Mouse (Mus musculus) ES-Bruce4 (cell line): ENCODE measurements around the gene Wdfy3. TPM values are rescaled to one million over a fixed set of nuclear protein-coding genes. Genes with fewer than 3 reads are reported as not detected.

Source experiments
- H3K27ac ChIP-seq: 2 replicates; pipeline ENCODE4 v1.5.1; 2012; ENCODE audit warnings: low read length, inconsistent platforms; ENCODE audit not compliant: insufficient read depth
- H3K27me3 ChIP-seq: 2 replicates; pipeline ENCODE4 v1.6.1; 2012; ENCODE audit warnings: mild to moderate bottlenecking, low read length, inconsistent platforms; ENCODE audit not compliant: control insufficient read depth, poor library complexity, insufficient read depth, severe bottlenecking
- H3K36me3 ChIP-seq: 2 replicates; pipeline ENCODE4 v1.6.1; 2012; ENCODE audit warnings: inconsistent platforms, mild to moderate bottlenecking, low read length, moderate library complexity; ENCODE audit not compliant: control insufficient read depth, poor library complexity, insufficient read depth, severe bottlenecking
- H3K4me1 ChIP-seq: one replicate; pipeline ENCODE4 v1.8.1; 2011; ENCODE audit warnings: low read length; ENCODE audit not compliant: control insufficient read depth, insufficient read depth
- H3K4me3 ChIP-seq: 2 replicates; pipeline ENCODE4 v1.5.1; 2011; ENCODE audit warnings: low read depth, mild to moderate bottlenecking, low read length
- H3K9ac ChIP-seq: 2 replicates; pipeline ENCODE4 v1.6.1; 2012; ENCODE audit warnings: low read depth, mild to moderate bottlenecking, inconsistent platforms; ENCODE audit not compliant: poor library complexity, severe bottlenecking
- H3K9me3 ChIP-seq: replicated peaks from 2 replicates; pipeline ENCODE4 v1.6.1; 2012; ENCODE audit warnings: mild to moderate bottlenecking, low read length, inconsistent platforms; ENCODE audit not compliant: control insufficient read depth, poor library complexity, insufficient read depth, severe bottlenecking
- CTCF ChIP-seq: IDR thresholded peaks from one replicate; pipeline ENCODE4 v1.8.1; 2011; ENCODE audit warnings: low read depth, low read length
- EP300 ChIP-seq: IDR thresholded peaks from 2 replicates; pipeline ENCODE4 v1.6.1; 2011; ENCODE audit warnings: low read depth, low read length; ENCODE audit not compliant: insufficient read depth
- POLR2A ChIP-seq: IDR thresholded peaks from one replicate; pipeline ENCODE4 v1.8.1; 2011; ENCODE audit warnings: low read length; ENCODE audit not compliant: insufficient read depth
- polyA plus RNA-seq: library from polyadenylated mRNA; stranded (reverse); fragments of >200 nt; gene quantifications from 2 replicates; pipeline ENCODE4 v1.2.4, GENCODE M21; 2011; ENCODE audit warnings: low read depth; ENCODE audit not compliant: missing spikeins, insufficient read depth, insufficient read length

The Wdfy3 gene
- polyA plus RNA-seq, 1 experiment, result 20.2 TPM

DNA sequence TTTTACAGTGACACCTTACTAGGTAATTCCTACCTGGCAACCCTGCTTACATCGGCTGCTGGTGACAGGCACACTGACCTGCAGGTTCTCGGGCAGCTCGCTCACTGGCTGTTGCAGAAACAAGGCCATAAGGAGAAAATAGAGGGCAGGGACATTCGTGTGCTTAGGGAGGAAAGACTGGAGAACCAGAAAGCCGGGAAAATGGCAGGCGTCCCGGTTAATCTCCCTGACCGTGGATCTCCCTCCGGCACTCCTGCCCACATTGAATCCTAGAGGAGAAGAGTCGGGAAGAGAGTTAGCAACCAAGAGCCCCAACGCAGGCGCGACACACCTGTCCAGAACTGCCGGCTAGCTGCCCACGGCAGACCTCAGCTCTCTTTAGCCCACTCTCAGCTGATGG, 169.7 kb downstream of the Wdfy3 start:
- no peaks in the 10 kb centered on the region for H3K27me3 ChIP-seq
- no peak overlapping the region for H3K4me3 ChIP-seq
- H3K36me3 ChIP-seq, result no peaks in the 10 kb centered on the region
- H3K9ac ChIP-seq, result no peak overlapping the region
- H3K27ac ChIP-seq, result no peak overlapping the region
- peaks cover 2% of the 10 kb centered on the region for H3K4me1 ChIP-seq
- H3K9me3 ChIP-seq, result no peaks in the 10 kb centered on the region
- TF ChIP-seq POLR2A (no peak), EP300 (no peak), CTCF (no peak)

DNA sequence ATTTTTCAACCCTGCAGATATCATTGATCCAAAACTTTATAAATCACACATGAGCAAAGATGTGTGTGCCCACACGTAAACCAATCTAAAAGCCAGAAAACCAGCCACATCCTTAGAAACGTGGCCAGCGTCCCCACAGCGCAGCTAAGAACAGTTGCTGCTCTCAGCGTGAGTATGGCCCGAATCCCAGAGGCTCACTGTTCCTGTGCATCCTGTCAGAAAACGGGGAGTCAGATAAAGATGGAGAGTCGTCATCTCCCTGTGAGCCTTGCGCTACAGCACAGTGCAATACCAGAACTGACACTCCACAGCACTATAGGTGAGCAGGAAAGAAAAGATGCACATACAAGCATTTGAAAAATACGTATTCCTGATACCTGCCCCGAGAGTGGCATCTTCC, 172.9 kb downstream of the Wdfy3 start:
- Histone ChIP-seq H3K9ac (no peak overlapping the region), H3K36me3 (no peaks in the 10 kb centered on the region), H3K27me3 (no peaks in the 10 kb centered on the region), H3K4me1 (no peaks in the 10 kb centered on the region), H3K27ac (no peak overlapping the region), H3K4me3 (no peak overlapping the region), H3K9me3 (no peaks in the 10 kb centered on the region)
- TF ChIP-seq EP300 (no peak), CTCF (no peak), POLR2A (no peak)

DNA sequence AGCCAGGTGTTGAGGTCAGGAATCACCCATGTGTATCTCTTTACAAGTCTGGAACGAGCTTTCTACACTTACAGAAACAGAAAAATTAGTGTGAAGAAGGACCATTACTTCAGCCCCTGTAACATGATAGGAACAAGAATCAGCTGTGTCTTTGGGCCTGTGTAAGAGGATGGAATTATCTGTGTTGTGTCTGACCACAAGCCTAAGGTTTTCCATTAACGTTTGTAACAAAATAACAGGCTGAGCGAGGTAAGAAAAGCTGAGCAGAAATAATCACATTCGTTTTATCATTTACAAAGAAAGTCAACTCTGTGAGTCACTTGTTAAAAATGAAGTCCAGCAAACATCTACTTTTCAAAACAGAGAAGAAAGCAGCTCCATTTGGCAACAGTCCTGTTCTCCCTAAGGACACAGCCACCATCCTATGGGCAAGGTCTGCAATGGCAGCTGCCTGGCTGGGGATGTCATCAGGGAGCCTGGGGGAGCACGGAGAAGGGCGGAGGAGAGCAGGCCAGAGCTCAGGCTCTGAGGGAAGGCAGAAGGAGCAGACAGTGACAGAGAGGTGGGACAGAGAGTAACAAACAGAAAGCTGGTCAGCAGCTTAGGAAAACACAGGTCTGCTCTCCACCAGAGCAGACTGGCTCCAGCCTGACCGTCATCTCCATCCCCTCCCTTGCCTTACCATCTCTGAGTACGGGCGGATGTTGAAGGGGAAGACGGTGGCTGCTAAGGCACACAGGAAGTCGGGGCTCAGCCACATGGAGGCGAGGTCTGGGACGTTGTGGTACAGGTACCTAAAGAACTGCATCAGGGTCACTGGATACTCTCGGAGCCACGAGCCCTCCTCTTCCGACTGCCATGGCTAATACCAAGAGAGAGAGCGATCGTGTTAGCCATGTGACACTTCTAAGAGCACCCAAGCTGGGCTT, 173.7 kb downstream of the Wdfy3 start:
- H3K27me3 ChIP-seq, result no peaks in the 10 kb centered on the region
- H3K9ac ChIP-seq, result no peak overlapping the region
- H3K4me3 ChIP-seq, result no peak overlapping the region
- H3K36me3 ChIP-seq, result no peaks in the 10 kb centered on the region
- no peaks in the 10 kb centered on the region for H3K4me1 ChIP-seq
- no peak overlapping the region for H3K27ac ChIP-seq
- TF ChIP-seq POLR2A (no peak), EP300 (no peak), CTCF (no peak)
- H3K9me3 ChIP-seq, result no peaks in the 10 kb centered on the region

DNA sequence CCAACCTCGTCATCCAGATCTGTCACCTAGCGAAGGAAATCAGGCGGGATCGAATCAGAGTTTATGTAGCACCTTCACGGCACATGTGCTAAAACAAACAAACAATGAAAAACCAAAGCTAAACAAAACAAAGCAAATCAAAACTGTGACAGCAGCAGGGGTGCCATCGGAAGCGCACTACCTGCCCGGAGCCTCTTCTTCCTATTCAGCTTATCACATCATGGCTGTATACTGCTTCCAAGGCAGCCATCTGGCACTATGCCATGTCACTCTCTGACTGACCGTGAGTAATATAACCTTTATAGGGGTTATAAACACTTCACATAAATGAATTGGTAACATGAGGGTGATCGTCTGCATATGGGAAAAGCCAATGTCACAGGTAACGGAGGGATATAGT, 174.6 kb downstream of the Wdfy3 start:
- Histone ChIP-seq H3K36me3 (no peaks in the 10 kb centered on the region), H3K4me1 (no peaks in the 10 kb centered on the region), H3K27ac (no peak overlapping the region), H3K9me3 (no peaks in the 10 kb centered on the region), H3K9ac (no peak overlapping the region), H3K27me3 (no peaks in the 10 kb centered on the region), H3K4me3 (no peak overlapping the region)
- TF ChIP-seq CTCF (no peak), EP300 (no peak), POLR2A (no peak)

DNA sequence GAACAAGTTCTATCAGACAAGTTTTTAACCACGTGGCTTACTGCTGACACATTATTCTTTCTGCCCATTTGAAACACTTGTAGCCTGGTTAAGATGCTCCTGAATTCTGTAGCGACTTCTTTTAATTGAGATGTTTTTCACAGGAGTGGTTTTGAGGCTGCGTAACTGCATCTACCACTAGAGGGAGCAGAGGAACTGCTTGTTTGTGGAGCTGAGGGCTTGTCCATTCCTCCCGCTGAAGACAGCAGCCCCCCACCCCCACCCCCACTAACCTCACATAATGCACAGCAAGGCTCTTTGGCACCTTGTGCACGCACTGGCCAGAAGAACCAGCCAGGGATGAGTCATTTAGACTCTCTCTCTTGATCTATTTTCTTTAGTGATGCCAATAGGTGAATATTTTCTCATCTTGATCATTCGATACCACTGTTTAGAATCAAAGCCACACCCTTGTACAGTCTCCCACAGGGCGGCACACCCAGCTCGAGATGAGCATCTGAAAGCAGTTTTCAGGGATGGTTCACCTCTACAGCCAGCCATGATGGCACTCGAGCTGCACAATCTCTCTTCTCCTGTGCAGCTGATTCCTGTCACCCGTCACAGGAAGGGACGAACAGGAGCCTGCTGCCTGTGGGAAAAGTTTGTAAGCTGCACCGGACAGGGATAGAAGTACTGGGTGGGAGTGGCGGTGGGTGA, 175.8 kb downstream of the Wdfy3 start:
- no peak overlapping the region for H3K9ac ChIP-seq
- H3K4me3 ChIP-seq, result no peak overlapping the region
- no peaks in the 10 kb centered on the region for H3K9me3 ChIP-seq
- no peaks in the 10 kb centered on the region for H3K36me3 ChIP-seq
- no peaks in the 10 kb centered on the region for H3K4me1 ChIP-seq
- H3K27ac ChIP-seq, result no peak overlapping the region
- H3K27me3 ChIP-seq, result no peaks in the 10 kb centered on the region
- TF ChIP-seq POLR2A (no peak), CTCF (peak; percentile 62)

DNA sequence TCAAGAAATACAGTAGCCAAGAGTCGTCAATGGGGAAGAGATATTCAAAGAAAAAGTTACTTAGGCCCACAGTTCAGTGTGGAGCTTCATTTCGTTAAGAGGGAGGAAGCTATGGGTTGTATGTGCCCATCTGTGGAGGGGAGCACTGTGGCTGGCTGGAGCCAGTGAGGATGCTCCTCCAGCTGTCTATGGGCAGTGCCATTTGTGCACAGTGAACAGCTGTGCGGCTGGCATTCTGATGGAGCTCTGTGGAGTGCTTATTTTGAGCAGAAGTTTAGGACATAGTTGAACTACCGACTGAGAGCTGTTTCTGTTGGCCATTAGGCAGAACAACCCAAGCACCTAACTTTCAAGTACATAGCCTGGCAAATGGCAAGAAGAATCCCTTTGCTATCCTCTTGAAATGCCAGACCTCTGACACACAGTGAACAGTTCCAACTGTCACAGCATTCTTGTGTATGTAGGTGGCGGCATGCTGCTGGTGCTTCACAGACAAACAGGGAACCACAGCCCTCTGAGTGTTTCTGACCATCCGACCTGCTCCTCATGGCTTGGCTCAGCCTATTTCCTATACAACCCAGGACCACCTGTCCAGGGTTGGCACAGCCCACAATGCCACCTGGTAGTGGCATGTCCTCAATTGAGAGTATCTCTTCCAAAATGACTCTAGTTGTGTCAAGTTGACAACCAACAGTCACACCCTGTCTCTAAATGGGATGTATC, 177.9 kb downstream of the Wdfy3 start:
- H3K9me3 ChIP-seq, result no peaks in the 10 kb centered on the region
- no peak for TF ChIP-seq EP300
- no peak for TF ChIP-seq POLR2A
- no peak for TF ChIP-seq CTCF
- no peaks in the 10 kb centered on the region for H3K36me3 ChIP-seq
- H3K9ac ChIP-seq, result no peak overlapping the region
- H3K4me1 ChIP-seq, result no peaks in the 10 kb centered on the region
- H3K27me3 ChIP-seq, result no peaks in the 10 kb centered on the region
- no peak overlapping the region for H3K27ac ChIP-seq
- H3K4me3 ChIP-seq, result no peak overlapping the region
